Mouse (Mus musculus): ENCODE measurements around the gene Dlst. TPM values are rescaled to one million over a fixed set of nuclear protein-coding genes. Genes with fewer than 3 reads are reported as not detected.
A peak's percentile ranks its signal among the peaks of the same experiment; 100 is the strongest.

Gene Dlst
- polyA plus RNA-seq, 1 experiment from 2014 or later, result 108 TPM

DNA sequence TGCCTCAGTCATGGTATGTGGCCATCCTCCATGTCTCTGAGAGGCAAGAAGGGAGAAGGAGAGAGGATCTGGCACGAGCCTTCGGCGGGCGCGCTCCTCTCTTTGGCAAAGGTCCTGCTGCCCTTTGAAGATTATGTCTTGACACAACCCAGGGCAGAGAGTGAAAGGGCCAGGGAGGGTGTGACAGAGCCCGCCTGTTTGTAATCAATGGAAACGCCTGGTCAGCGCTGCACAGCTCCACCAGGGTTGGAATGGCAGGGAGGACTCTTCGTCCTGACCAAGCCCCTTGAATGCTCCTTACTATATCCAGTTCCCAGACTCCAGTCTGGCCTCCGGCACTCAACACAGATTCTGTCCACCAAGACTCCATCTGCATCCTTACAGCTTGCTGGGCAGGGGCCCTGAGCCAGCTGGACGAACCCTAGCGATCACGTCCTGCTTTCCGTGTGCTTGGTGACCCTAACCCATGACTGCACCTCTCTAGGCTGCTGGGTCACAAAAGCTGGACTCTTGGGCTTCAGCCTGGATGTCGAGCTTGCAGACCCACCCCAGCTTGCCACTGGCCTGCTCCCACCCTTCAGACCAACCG, 64.5 kb downstream of the Dlst start:
- ATAC-seq (ENCODE audit: borderline replicate concordance, extremely low read depth, low FRiP score, low TSS enrichment), result peak; percentile 15; the same call in 1 of the 2 replicates
- no peaks in the 10 kb centered on the region for H3K9me3 ChIP-seq
- H3K27me3 ChIP-seq, result no peaks in the 10 kb centered on the region
- peak overlapping the region; percentile 74 for H3K27ac ChIP-seq
- H3K36me3 ChIP-seq, result no peaks in the 10 kb centered on the region
- H3K9ac ChIP-seq, result peak overlapping the region; percentile 40
- peak overlapping the region; percentile 39 for H3K4me3 ChIP-seq
- peaks cover 58% of the 10 kb centered on the region for H3K4me1 ChIP-seq
- WGBS, result 22% methylated on average over 16 of the region's 16 CpGs
- peak overlapping the region; percentile 80 for H3K4me2 ChIP-seq

DNA sequence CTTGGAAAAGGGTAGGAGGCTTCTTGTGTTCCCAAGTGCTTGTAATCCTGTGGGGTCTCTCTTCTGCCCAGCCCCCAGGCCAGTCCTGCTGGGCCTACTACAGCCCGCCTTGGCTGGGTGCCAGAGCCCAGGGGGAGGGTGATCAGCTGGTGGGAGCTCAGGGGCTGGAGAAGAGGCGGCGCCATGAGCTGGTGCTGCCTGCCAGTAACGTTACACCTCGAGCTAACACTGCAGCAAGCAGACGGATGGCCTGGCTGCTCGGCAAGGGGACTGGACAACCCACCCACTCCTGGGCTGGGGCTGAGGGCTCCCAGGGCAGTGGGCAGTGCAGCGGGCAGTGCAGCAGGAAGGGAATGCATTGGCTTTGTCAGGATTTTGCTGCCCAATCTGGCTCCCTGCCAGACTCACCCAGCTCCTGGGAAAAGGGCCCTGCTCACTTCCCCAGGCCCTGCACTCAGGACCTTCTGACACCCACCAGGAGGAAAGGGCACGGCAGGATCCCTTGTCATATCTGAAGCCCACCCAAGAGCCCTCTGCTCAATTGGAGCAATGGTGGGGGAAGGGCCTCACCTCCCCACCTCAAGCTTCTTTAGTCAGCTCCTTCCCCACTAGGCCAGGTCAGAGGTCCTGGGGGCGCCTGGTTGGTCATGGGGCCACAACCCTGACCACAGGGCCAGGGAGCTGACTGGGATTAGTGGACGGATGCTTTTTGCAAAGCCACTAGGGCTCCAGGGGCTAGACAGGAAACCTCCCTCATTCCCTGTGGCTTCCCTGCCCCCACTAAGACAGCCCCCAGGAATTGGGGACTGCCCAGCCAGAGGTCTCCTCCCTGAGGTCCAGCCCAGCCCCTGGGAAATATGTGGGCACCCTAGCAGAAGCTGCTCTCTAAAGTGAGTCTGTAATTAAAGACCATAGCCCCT, 65.6 kb downstream of the Dlst start:
- Histone ChIP-seq H3K27ac (peak overlapping the region; percentile 74), H3K4me2 (peak overlapping the region; percentile 80), H3K4me3 (peak overlapping the region; percentile 39), H3K4me1 (peaks cover 57% of the 10 kb centered on the region), H3K9me3 (no peaks in the 10 kb centered on the region), H3K9ac (peak overlapping the region; percentile 40), H3K36me3 (no peaks in the 10 kb centered on the region), H3K27me3 (no peaks in the 10 kb centered on the region)
- WGBS, result 8% methylated on average over 11 of the region's 11 CpGs
- peak; percentile 77 for ATAC-seq (ENCODE audit: borderline replicate concordance, extremely low read depth, low FRiP score, low TSS enrichment)

DNA sequence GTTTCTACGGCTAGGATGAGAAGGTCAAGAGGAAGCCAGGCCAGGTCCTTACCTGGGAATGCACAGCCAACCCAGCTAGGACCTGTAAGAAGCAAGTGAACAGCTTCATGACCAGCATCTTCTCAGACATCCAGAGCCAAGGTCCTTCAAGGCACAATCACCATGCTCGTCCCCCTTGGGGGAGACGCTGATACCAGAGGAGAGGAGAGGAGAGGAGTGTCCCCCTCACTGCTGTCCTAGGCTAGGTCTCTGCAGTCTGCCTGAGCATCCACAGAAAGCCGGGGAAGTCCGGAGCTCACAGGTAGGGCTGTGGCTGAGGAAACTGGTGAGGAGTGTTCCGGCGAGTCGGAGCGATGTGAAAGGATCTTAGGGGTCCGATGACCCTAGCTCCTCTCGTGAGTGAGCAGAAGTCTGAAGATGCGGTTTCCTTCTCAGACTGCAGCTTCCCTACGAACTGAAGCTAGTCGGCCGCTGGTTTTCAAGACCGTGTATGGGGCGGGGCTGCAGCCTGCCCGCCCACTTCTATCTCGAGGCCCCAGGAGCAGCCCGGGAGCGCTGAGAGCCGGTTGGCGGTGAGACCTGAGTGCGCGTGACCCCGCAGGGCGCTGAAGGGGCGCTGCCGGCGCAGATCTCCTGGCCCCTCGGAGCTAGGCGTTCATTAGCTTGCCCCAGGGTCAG, 66.4 kb downstream of the Dlst start:
- Histone ChIP-seq H3K9me3 (no peaks in the 10 kb centered on the region), H3K4me1 (peaks cover 64% of the 10 kb centered on the region), H3K27me3 (no peaks in the 10 kb centered on the region), H3K9ac (peak overlapping the region; percentile 40), H3K4me3 (peak overlapping the region; percentile 39), H3K4me2 (peak overlapping the region; percentile 80), H3K27ac (peak overlapping the region; percentile 74), H3K36me3 (no peaks in the 10 kb centered on the region)
- ATAC-seq (ENCODE audit: borderline replicate concordance, extremely low read depth, low FRiP score, low TSS enrichment), result peak; percentile 49; the same call in 1 of the 2 replicates
- WGBS, result 2% methylated on average over 32 of the region's 32 CpGs

DNA sequence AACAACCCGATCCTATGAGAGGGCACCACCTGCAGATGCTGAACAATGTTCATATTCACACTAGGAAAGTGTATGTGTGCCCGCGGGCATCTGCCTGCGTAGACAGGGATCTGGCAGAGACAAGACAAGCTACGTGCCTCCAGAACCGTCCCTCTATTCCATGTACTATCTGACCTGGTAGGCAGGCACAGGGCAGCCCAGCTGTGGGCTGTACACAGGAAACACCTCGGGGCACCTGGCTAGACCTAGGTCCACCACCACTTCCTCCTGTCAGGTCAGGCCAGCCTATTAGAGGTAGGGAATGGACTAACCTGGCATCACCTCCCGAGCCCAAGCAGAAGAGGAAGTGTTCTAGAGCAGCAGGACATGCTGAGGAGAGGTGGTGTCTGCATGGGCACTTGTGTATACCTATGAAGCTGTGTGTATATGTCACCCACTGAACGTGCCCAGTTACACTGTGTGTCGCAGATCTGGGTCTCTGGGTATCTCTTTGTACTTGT, 67.2 kb downstream of the Dlst start, which contains the start of gene Pgf:
Pgf (minus strand) TSS at position 51 of the 500 bp plus-strand sequence.
- no peak for ATAC-seq (ENCODE audit: borderline replicate concordance, extremely low read depth, low FRiP score, low TSS enrichment)
- peak within 1 kb of the TSS; percentile 74 for H3K27ac ChIP-seq
- peak within 1 kb of the TSS; percentile 40 for H3K9ac ChIP-seq
- H3K4me3 ChIP-seq, result peak within 1 kb of the TSS; percentile 39
- H3K9me3 ChIP-seq, result no peaks in the 10 kb centered on the region
- H3K4me2 ChIP-seq, result peak within 1 kb of the TSS; percentile 80
- H3K36me3 ChIP-seq, result no peaks in the 10 kb centered on the region
- peaks cover 65% of the 10 kb centered on the region for H3K4me1 ChIP-seq
- 69% methylated on average over 10 of the region's 10 CpGs for WGBS
- H3K27me3 ChIP-seq, result no peaks in the 10 kb centered on the region

DNA sequence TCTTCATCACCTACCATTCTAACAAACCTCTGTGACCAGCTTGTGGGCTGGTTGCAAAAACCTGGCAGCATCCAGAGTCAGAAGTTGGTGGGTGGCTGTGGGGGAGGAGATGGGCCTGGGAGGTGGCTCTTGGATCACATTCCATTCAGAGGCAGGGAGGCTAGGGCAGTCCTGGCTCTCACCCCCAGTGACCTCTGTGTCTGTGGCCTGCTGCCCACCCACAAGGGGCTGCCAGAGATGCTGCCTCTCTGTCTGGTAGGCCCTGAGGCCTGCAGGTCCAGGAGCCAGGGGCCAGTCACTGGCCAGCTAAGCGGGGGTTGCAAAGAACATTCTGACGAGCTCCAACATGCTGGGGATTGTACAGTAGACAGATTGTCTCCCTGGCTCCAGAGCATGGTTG, 67.7 kb downstream of the Dlst start:
- 77% methylated on average over 2 of the region's 2 CpGs for WGBS
- H3K9ac ChIP-seq, result no peak overlapping the region
- H3K9me3 ChIP-seq, result no peaks in the 10 kb centered on the region
- H3K4me3 ChIP-seq, result no peak overlapping the region
- ATAC-seq (ENCODE audit: borderline replicate concordance, extremely low read depth, low FRiP score, low TSS enrichment), result no peak
- no peaks in the 10 kb centered on the region for H3K27me3 ChIP-seq
- no peak overlapping the region for H3K27ac ChIP-seq
- H3K36me3 ChIP-seq, result no peaks in the 10 kb centered on the region
- peaks cover 60% of the 10 kb centered on the region for H3K4me1 ChIP-seq
- H3K4me2 ChIP-seq, result no peak overlapping the region

DNA sequence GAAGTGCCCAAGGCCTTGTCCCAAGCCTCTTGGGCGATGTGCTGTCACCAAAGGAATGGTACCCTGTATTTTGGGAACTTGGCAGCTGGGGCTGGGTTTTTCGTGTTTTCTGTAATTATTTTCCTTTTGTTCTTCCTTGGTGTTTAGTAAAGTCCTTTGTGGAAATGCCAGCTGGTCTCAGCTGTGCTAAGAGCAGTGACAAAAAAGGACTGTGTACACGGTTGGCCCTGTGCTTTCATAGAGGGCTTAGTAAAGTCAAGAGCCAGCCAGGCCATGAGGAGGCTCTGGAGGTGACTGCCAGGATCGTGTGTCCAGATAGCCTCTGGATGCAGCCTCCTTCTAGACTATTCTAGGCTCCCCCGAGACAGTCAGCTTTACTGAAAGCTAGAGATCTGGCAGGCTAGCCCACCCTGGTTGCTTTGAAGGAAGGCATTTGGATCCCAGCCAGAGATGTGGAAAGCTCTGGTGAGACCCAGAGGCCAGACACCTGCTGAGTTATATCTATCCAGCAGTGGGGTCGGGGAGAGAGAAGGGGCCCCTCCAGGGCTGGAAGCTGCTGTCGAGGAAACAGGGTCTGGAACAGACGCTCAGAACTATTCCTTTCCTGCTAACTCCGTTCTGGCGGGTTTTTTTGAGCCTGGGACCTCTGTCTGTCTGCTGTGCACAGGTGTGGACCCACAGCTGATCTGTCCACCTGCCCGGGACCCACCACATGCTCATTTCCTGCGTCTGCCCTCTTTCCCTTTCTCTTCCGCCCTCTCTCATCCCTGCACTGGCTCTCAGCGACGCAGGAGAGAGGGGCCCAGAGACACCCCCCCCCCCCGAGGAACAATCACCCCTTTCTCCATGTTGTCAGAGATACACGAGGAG, 71.1 kb downstream of the Dlst start:
- Histone ChIP-seq H3K9ac (no peak overlapping the region), H3K4me2 (no peak overlapping the region)
- no peak for ATAC-seq (ENCODE audit: borderline replicate concordance, extremely low read depth, low FRiP score, low TSS enrichment)

DNA sequence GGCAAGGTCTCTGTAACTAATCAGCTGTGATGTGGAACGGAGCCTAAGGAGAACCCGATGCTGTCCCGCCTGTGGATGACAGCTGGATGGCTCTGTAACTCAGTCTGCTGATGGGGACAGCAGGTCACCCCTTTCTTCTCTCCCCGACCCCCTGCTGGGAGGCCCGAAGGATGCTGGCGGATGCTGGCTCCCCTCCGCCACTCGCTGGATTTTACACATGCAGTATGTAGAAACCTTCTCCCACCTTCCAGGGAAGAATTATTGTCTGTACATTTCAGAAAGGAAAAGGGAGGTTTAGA, 71.7 kb downstream of the Dlst start:
- no peaks in the 10 kb centered on the region for H3K9me3 ChIP-seq
- no peaks in the 10 kb centered on the region for H3K27me3 ChIP-seq
- peaks cover 25% of the 10 kb centered on the region for H3K4me1 ChIP-seq
- 25% methylated on average over 8 of the region's 8 CpGs for WGBS
- no peak overlapping the region for H3K9ac ChIP-seq
- no peaks in the 10 kb centered on the region for H3K36me3 ChIP-seq
- no peak overlapping the region for H3K4me3 ChIP-seq
- H3K4me2 ChIP-seq, result no peak overlapping the region
- H3K27ac ChIP-seq, result no peak overlapping the region
- ATAC-seq (ENCODE audit: borderline replicate concordance, extremely low read depth, low FRiP score, low TSS enrichment), result 0 out of 2 replicates have a peak, but pooled peaks have one; percentile 28

More for the DNA sequence above, 71.1 kb downstream of the Dlst start:
- no peaks in the 10 kb centered on the region for H3K27me3 ChIP-seq
- 26% methylated on average over 15 of the region's 17 CpGs for whole genome bisulfite sequencing
- H3K36me3 ChIP-seq, result no peaks in the 10 kb centered on the region
- no peak overlapping the region for H3K4me3 ChIP-seq
- no peaks in the 10 kb centered on the region for H3K9me3 ChIP-seq
- no peak overlapping the region for H3K27ac ChIP-seq
- H3K4me1 ChIP-seq, result peaks cover 31% of the 10 kb centered on the region

DNA sequence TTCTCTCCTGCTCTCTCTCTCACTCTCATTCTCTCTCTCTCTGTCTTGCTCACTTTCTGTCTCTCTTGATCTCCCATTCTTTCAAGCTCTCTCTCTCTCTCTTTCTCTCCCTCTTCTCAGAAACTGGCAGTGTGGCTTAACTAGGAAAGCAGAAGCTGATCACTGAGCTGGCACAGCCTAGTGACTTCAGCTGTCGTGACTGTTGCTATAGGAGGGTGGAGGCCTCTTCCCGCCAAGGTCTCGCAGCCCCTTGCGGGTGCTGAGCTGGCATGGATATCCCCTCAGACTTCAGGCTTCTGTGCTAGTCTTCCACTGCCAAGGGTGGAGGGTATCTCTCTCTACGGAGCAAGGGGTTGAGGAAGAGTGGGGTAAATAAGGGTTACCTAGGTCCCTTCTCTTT, 72.3 kb downstream of the Dlst start:
- peaks cover 21% of the 10 kb centered on the region for H3K4me1 ChIP-seq
- H3K9me3 ChIP-seq, result no peaks in the 10 kb centered on the region
- no peak overlapping the region for H3K9ac ChIP-seq
- H3K4me2 ChIP-seq, result no peak overlapping the region
- H3K27me3 ChIP-seq, result no peaks in the 10 kb centered on the region
- no peak overlapping the region for H3K4me3 ChIP-seq
- ATAC-seq (ENCODE audit: borderline replicate concordance, extremely low read depth, low FRiP score, low TSS enrichment), result no peak
- 66% methylated on average over 5 of the region's 5 CpGs for WGBS
- H3K27ac ChIP-seq, result no peak overlapping the region
- H3K36me3 ChIP-seq, result no peaks in the 10 kb centered on the region

DNA sequence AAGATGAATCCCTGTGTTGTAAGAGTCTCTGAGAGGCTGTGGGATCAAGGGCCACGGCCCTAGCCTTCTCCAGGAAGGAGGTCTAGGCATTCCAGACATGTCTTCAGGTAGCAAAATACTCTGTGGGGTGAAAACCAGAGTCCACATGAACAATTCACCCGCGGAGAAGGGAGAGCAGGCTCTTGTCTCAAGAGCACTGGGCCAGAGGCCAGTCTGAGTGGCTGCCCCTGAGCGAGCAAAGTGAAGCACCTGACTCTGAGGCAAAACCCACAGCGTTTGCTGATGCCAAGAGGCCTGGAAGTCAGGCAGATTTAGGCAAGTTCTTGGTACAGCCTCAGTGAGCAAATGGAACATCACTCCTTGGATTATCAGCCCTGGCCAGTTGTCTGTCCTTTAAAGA, 73.5 kb downstream of the Dlst start:
- Histone ChIP-seq H3K27me3 (no peaks in the 10 kb centered on the region), H3K4me1 (peaks cover 21% of the 10 kb centered on the region), H3K4me3 (no peak overlapping the region), H3K27ac (no peak overlapping the region), H3K4me2 (no peak overlapping the region), H3K9ac (no peak overlapping the region), H3K36me3 (no peaks in the 10 kb centered on the region), H3K9me3 (no peaks in the 10 kb centered on the region)
- no peak for ATAC-seq (ENCODE audit: borderline replicate concordance, extremely low read depth, low FRiP score, low TSS enrichment)
- 45% methylated on average over 5 of the region's 5 CpGs for WGBS
